Mouse (Mus musculus): ENCODE results near the gene Mrm1.

GRCm38 (mm10) chr11:84764116-84764515 is 55.2 kb downstream of the Mrm1 start:
- no peak for TF ChIP-seq POLR2A (IDR thresholded peaks at IDR 0.05; ENCODE audit: borderline replicate concordance, control insufficient read depth, low read depth, low read length)
- no peak for TF ChIP-seq CTCF (IDR thresholded peaks at IDR 0.05; ENCODE audit: control insufficient read depth, insufficient read depth, low read length)

Data from bone marrow, adult 2 months (tissue).